Mouse (Mus musculus) G1E (cell line): ENCODE results near the gene Glcci1. TPM values are rescaled to one million over a fixed set of nuclear protein-coding genes. Genes with fewer than 3 reads are reported as not detected.

ENCODE experiments used
- ATAC-seq: 2 replicates; pipeline ENCODE4 v1.8.0; 2016; ENCODE audit warnings: mild to moderate bottlenecking; ENCODE audit not compliant: insufficient number of reproducible peaks, poor library complexity, low FRiP score, severe bottlenecking; ENCODE audit errors: extremely low read depth
- DNase-seq: peaks from one replicate; pipeline ENCODE4 v3.0.0; 2012; ENCODE audit warnings: low spot score
- H3K27me3 ChIP-seq: 2 replicates; pipeline ENCODE4 v1.6.1; 2012; ENCODE audit warnings: mild to moderate bottlenecking, low read length, inconsistent platforms; ENCODE audit not compliant: insufficient read depth
- H3K36me3 ChIP-seq: replicated peaks from 2 replicates; pipeline ENCODE3; 2012; ENCODE audit warnings: mild to moderate bottlenecking, inconsistent platforms
- H3K4me1 ChIP-seq: 2 replicates; pipeline ENCODE4 v1.6.1; 2012; ENCODE audit warnings: low read depth, low read length, inconsistent platforms, mixed read lengths; ENCODE audit not compliant: insufficient read depth
- H3K4me3 ChIP-seq: 2 replicates; pipeline ENCODE4 v1.5.1; 2012; ENCODE audit warnings: low read depth, mild to moderate bottlenecking, inconsistent platforms, low read length, moderate library complexity, mixed read lengths
- H3K9me3 ChIP-seq: replicated peaks from 2 replicates; pipeline ENCODE4 v1.6.1; 2012; ENCODE audit warnings: inconsistent platforms
- CTCF ChIP-seq: IDR thresholded peaks from 2 replicates; pipeline ENCODE4 v1.5.1; 2012; ENCODE audit warnings: low read depth, low read length, inconsistent platforms, mixed read lengths
- GATA1 ChIP-seq: IDR thresholded peaks from 2 replicates; pipeline ENCODE4 v1.6.1; 2012; ENCODE audit warnings: borderline replicate concordance, low read length, inconsistent platforms, mixed read lengths
- GATA2 ChIP-seq: IDR thresholded peaks from 2 replicates; pipeline ENCODE4 v1.6.1; 2012; ENCODE audit warnings: low read depth, low read length, inconsistent platforms, borderline replicate concordance
- POLR2AphosphoS5 ChIP-seq: IDR thresholded peaks from 2 replicates; pipeline ENCODE4 v1.6.1; 2012; ENCODE audit warnings: low read depth, low read length, inconsistent platforms; ENCODE audit not compliant: insufficient replicate concordance
- TAL1 ChIP-seq: conservative IDR thresholded peaks from 2 replicates; pipeline ENCODE4 v1.6.1; 2012; ENCODE audit warnings: low read depth, low read length, inconsistent platforms, mixed read lengths
- polyA plus RNA-seq: library from polyadenylated mRNA; stranded (reverse); fragments of >175 nt; gene quantifications from 2 replicates; pipeline ENCODE4 v1.2.3, GENCODE M21; 2012
- total RNA-seq, 2 experiments: library from RNA; stranded (forward) in 1 of 2; stranded (reverse) in 1 of 2; fragments of 200-1000 nt in 1 of 2; fragments of >200 nt in 1 of 2; fragmentation: Nextera tagmentation in 1 of 2; gene quantifications; 2 replicates each; pipeline ENCODE4 v1.2.3; 2014 to 2017

Glcci1 gene
- total RNA-seq (2014; fragmentation: Nextera tagmentation) (85.9 and 92.2 TPM in 2 replicates), total RNA-seq (2017) (37.4 and 45.4 TPM in 2 replicates), polyA plus RNA-seq (19.0 and 20.6 TPM in 2 replicates)

- no peaks in the 10 kb centered on the region for H3K9me3 ChIP-seq
- TF ChIP-seq GATA2 (no peak), POLR2AphosphoS5 (no peak)
Observed at GRCm38 (mm10) chr6:8509551-8509950, at the start of gene Glcci1. Gene Glcci1 (plus strand): TSS chr6:8509600.

GRCm38 (mm10) chr6:8462447-8462846 lies 47.0 kb upstream of the Glcci1 start:
- no peaks in the 10 kb centered on the region for H3K27me3 ChIP-seq
- ATAC-seq: no peak
- no peaks in the 10 kb centered on the region for H3K4me1 ChIP-seq
- H3K36me3 ChIP-seq: no peaks in the 10 kb centered on the region
- H3K4me3 ChIP-seq: no peak overlapping the region
- no peak for TF ChIP-seq GATA1
- no peak for TF ChIP-seq POLR2AphosphoS5
- TF ChIP-seq CTCF: no peak
- TF ChIP-seq TAL1: no peak
- TF ChIP-seq GATA2: no peak
- DNase-seq: no peak
- no peaks in the 10 kb centered on the region for H3K9me3 ChIP-seq

More at GRCm38 (mm10) chr6:8509551-8509950, at the start of gene Glcci1:
- peak within 1 kb of the TSS; percentile 90 for H3K4me3 ChIP-seq
- no peak for ATAC-seq
- DNase-seq: peak; percentile 67
- H3K4me1 ChIP-seq: peaks cover 33% of the 10 kb centered on the region
- no peaks in the 10 kb centered on the region for H3K27me3 ChIP-seq
- peaks cover 11% of the 10 kb centered on the region for H3K36me3 ChIP-seq

- no peaks in the 10 kb centered on the region for H3K9me3 ChIP-seq
- H3K4me1 ChIP-seq: no peaks in the 10 kb centered on the region
- ATAC-seq (no peak), DNase-seq (no peak)
- H3K36me3 ChIP-seq: no peaks in the 10 kb centered on the region
- no peaks in the 10 kb centered on the region for H3K27me3 ChIP-seq
- H3K4me3 ChIP-seq: no peak overlapping the region
- TF ChIP-seq TAL1: no peak
- no peak for TF ChIP-seq GATA2
- no peak for TF ChIP-seq POLR2AphosphoS5
- TF ChIP-seq GATA1: no peak
- no peak for TF ChIP-seq CTCF
Observed at GRCm38 (mm10) chr6:8465388-8465787, 44.0 kb upstream of the Glcci1 start.

DNA sequence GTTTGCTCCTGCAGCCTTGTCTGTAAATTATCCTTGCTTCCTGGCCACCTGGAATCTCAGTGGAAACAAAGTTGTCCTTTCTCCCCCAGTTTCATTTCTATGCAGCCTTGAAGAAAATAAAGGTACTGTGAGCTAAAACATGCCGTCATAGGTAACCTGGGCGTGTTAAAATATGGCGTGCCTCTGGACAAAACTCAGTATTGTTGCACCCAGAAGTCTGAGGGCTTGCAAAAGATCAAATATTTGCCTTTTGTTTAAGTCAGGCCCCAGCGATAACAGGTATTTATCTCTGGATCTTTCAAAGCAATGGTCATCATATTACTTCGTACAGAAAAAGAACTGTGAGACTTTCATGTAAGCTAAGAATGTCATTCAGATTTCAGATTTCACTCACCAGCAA lies 43.4 kb upstream of the Glcci1 start:
- TF ChIP-seq POLR2AphosphoS5 (no peak), GATA1 (no peak), TAL1 (no peak), GATA2 (no peak), CTCF (no peak)
- no peaks in the 10 kb centered on the region for H3K9me3 ChIP-seq
- DNase-seq (no peak), ATAC-seq (no peak)
- H3K36me3 ChIP-seq: no peaks in the 10 kb centered on the region
- no peaks in the 10 kb centered on the region for H3K4me1 ChIP-seq
- no peak overlapping the region for H3K4me3 ChIP-seq
- H3K27me3 ChIP-seq: no peaks in the 10 kb centered on the region

DNA sequence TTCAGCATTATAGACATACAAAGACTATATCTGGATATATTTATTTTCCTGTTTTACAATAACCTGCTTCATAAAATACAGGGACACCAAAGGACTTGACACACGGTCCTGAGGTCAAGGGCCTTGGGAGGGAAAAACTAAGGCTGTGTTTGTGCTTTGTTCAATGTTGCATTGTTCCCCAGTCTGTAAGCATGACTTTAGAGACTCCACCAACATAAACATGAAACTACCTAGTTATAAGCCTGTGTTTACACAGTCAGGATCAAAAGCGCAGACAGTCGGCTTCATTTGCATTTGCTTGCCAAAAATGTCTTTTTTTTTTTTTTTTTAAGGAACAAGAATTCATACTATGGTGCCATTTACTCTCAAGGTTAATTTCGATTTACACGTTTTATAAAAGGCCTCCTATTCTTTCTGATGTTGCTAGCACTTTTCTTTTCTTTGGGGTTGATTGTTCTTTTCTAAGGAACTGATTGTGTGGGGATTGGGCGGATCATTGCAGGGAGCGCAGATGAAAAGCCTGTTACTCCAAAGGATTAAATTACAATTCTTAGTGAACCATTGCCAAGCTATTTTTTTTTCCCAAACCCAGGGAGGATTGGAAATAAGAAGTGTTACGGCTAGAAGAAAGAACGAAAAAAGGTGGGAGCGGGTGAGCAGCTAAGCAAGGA lies 41.6 kb upstream of the Glcci1 start:
- H3K9me3 ChIP-seq: no peaks in the 10 kb centered on the region
- H3K27me3 ChIP-seq: no peaks in the 10 kb centered on the region
- no peak overlapping the region for H3K4me3 ChIP-seq
- ATAC-seq (no peak), DNase-seq (no peak)
- H3K36me3 ChIP-seq: no peaks in the 10 kb centered on the region
- TF ChIP-seq GATA2 (no peak), GATA1 (no peak), TAL1 (no peak), POLR2AphosphoS5 (no peak), CTCF (no peak)
- H3K4me1 ChIP-seq: 0 out of 2 replicates have a peak, but pooled peaks cover under 1% of the 10 kb centered on the region

DNA sequence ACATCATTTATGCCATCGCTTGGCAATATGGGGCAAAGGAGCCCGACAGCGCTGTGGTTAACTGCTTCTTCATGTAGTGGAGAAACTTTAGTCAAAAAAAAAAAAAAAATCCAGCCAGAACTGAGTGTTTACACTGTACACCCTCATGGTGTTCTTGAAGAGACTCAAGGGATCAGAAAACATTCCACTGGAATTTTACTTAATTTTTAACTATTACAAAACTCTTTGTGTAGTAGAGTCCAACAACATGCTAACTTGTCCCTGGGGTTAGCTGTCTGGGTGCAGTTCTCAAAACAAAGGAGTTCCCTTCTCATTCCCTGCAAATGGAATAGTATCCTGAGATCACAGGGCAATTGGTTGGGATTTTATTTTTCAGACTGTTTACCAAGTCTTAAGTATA lies 39.5 kb upstream of the Glcci1 start:
- Histone ChIP-seq H3K4me3 (no peak overlapping the region), H3K36me3 (no peaks in the 10 kb centered on the region), H3K9me3 (no peaks in the 10 kb centered on the region), H3K27me3 (no peaks in the 10 kb centered on the region), H3K4me1 (peaks cover 10% of the 10 kb centered on the region)
- DNase-seq: no peak
- TF ChIP-seq GATA1 (no peak), CTCF (no peak), TAL1 (no peak), GATA2 (no peak), POLR2AphosphoS5 (no peak)
- no peak for ATAC-seq
